Mouse (Mus musculus): ENCODE measurements at regions not wholly inside any gene's neighbourhood (a gene's known extent, or its start where the extent isn't known, plus 50 kb on each side); places are given as distances from the start of the nearest gene placed in this dataset.
A peak's percentile ranks its signal among the peaks of the same experiment; 100 is the strongest.

DNA sequence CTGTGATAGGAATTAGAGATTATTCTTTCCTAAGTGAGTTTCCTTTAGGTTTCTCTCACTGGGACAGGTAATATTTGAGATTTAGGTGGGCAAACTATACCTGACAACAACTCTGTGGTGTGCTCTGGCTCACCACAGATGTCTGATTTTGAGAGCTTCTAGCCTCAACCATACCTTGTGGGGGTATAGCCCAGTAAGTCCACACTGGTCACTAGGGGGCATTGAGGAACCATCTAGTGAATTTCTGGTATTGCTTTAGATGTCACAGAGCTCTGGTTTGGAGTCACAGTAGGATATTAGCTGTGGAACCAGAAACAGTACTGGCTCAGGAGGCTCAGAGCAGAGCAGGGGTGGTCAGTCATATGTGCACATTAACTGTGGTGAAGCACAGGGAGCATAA lies 91.5 kb upstream of the 2210010C04Rik start:
- no peak for DNase-seq (ENCODE audit: low spot score in 2 of 2)

DNA sequence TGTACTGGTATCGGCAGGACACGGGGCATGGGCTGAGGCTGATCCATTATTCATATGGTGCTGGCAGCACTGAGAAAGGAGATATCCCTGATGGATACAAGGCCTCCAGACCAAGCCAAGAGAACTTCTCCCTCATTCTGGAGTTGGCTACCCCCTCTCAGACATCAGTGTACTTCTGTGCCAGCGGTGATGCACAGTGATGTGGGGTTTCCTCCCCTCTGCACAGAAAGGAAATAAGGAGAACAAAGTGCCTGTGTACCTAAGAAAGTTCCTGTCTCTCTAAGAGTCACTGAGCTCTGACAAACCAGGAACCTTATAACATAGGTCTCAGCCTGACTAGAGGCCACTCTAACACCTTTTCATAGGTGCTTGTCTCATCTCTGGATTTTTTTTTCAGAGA lies 86.3 kb upstream of the 2210010C04Rik start:
- DNase-seq (ENCODE audit: low spot score in 2 of 2) = no peak

DNA sequence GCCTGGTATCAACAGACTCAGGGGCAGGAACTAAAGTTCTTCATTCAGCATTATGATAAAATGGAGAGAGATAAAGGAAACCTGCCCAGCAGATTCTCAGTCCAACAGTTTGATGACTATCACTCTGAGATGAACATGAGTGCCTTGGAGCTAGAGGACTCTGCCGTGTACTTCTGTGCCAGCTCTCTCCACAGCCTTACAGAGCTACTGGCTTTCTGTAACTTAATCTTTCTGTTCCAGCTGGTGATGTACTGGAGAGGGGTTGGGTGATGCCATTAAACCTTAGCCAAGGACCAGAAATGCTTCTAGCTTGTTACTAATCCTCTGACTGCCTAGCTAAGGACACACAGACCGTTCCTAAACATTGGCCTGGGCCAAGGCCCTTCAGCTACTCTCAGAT lies 83.9 kb upstream of the 2210010C04Rik start:
- no peak for DNase-seq (ENCODE audit: low spot score in 2 of 2)

DNA sequence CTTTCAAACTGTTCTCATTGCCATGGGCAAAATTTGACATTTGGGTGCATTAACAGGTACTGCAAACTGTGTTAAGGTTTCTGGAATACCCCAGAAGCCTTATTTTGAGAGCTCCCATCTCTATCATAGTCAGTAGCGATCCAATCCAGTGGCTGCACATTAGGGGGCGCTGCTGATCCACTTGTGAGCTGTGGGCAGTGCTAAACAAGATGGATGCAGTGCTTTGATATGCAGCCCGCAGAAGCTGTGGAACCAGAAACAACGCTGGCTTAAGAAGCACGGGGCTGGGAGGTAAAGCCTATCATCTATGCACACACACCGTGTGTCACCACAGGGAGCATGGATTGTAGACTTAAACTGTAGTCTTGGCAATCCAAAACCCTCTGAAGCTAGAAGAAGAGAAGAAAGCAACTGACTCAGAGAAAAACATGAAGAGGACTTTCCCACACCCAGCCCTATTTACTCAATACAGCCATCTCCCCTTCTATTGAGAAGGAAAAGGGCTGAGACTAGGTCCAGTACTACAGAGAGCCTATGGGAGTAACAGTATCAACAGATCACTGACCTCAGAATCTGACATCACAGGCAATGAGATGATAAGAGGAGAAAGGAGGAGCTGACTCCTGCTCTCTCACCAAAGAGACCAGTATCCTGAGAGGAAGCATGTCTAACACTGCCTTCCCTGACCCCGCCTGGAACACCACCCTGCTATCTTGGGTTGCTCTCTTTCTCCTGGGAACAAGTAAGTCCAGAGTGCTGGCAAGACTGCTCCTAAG lies 83.1 kb upstream of the 2210010C04Rik start:
- peak; percentile 39 to 44 for DNase-seq (ENCODE audit: low spot score in 2 of 2)

DNA sequence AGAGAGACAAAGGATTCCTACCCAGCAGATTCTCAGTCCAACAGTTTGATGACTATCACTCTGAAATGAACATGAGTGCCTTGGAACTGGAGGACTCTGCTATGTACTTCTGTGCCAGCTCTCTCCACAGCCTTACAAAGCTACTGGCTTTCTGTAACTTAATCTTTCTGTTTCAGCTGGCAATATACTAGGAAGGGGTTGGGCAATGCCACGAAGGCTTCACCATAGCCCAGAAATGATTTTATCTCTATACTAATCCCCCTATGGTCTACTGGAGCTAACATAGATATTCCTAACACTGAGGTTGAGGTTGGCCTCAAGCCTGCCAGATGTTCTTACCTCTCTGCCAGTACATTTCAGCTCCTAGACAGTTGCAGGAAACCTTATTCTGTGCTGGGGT lies 78.6 kb upstream of the 2210010C04Rik start:
- no peak for DNase-seq (ENCODE audit: low spot score in 2 of 2)

DNA sequence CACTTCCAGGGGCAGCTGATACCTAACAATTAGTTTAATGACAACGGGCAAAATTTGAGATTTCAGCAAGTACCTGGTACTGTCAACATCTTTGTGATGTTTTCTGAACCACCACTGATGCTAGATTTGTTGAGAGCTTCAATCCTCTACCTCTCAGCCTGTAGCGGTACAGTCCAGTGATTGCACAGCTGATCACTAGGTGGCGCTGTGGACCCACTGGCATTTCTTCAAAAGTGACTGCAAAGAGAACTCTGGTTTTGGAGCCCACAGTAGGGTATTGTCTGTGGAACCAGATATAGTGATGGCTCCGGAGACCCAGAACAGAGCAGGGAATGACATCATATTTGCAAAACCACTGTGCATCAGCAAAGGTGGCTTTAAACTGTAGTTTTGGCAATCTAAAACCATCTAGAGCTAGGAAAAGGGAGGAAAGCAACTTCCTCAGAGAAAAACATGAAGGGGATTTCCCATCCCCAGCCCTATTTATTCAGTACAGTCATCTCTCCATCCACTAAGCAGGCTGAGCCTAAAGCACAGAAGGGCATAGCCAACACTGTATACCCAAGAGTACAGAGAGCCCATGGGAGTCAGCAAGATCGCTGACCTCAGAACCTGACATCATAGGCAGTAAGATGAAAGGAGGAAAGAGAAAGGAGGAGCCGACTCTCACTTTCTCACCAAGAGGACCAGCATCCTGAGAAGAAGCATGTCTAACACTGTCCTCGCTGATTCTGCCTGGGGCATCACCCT lies 77.7 kb upstream of the 2210010C04Rik start:
- DNase-seq (ENCODE audit: low spot score in 2 of 2) = peak; percentile 18 to 38

DNA sequence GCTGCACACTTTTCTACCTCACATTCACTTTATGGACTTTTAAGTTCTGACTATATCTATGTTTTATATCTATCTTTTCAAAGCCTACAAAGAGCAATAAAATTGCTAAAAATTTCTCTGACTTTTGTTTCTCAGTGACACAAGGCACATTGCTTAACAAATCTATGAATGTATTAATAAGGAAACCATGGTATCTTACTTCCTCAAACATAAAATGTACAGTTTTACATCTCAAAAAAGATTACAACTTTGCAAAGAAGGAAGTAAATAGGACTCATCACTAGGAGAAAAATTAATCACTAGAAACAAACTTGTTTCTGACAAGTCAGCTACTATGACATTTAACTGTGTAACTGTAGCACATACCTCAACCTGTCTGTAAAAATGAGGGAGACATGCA lies 76.5 kb upstream of the 2210010C04Rik start:
- no peak for DNase-seq (ENCODE audit: low spot score in 2 of 2)

DNA sequence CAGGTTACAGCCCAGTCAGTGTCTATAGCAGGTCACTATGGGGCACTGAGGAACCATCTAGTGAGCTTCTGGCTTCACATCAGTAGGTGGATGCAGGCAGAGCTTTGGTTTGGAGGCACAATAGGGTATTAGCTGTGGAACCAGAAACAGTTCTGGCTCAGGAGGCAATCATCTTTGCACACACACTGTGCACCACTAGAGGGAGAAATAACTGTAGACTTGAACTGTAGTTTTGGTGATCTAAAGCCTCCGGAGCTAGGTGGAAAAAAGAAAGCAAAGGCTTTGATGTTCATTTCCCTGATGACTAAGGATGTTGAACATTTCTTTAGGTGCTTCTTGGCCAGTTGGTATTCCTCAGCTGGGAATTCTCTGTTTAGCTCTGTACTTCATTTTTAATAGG lies 73.6 kb upstream of the 2210010C04Rik start:
- no peak for DNase-seq (ENCODE audit: low spot score in 2 of 2)

DNA sequence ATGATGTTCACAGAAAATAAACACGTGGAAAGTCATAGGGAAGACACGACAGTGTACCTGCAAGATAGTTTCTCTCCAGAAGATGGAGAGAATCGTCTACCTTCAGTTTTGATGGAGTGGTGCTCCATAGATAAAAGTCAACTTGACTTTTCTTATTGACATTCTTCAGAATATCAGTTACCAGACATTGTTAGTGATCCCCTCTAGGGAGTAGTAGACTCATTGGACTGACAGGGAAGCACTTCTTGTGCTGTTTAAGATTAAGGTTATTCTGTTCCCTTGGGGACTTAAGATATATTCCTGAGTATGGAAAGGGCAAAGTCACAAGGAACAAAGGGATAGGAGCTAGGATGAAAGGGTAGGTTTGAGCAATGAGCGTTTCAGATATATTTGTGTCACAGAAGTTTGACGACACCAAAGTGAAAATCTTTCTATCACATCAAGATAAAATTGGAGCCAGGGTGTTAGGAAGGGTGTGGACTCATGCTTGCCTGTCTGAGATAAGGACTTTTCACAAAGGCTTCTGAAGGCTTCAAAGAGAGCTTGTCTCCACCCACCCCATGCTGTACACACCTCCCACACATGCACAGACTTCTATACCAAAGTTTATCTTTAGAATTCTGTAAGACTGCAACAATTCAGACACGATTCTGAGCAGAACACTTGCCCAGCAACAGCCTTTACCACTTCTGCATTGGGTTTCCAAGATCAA lies 68.5 kb upstream of the 2210010C04Rik start:
- peak; percentile 32 to 75 for DNase-seq (ENCODE audit: low spot score in 2 of 2)

DNA sequence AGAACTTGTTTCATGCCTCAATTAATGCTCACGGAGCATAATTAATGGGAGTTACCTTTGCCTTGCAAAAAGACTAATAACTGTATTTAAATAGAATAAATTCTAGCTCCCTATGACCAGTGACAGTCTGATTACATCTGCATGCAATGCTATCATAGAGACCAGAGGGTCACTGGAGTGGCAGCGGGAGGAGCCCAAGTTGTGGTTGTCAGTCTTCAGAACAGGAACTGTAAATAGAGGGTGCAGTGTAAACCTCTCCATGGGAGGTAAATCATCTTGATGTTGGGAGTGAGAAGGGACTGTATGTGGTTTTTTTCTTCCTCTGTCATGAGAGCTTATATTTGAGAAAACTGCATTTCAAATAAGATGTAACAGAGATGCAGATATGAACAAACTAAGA lies 66.7 kb upstream of the 2210010C04Rik start:
- DNase-seq (ENCODE audit: low spot score in 2 of 2) = no peak

DNA sequence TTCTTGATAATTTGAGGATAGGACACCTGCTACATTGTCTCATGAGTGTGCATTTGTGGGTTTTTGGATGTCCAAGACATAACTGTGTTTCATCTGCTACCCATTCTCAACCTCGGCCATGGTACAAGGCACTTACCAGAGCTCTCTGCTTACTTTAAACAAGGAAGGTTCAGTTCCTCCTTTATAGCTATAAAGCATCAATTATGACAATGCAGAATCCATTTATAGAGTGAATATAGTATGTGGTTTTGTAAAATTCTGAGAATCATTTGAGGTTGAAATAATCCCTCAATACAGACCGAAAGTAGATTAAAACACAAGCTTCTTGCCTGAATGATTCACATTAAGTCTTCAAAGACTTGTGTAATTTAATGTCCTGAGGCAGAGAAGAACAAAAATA lies 64.9 kb upstream of the 2210010C04Rik start:
- no peak for DNase-seq (ENCODE audit: low spot score in 2 of 2)

DNA sequence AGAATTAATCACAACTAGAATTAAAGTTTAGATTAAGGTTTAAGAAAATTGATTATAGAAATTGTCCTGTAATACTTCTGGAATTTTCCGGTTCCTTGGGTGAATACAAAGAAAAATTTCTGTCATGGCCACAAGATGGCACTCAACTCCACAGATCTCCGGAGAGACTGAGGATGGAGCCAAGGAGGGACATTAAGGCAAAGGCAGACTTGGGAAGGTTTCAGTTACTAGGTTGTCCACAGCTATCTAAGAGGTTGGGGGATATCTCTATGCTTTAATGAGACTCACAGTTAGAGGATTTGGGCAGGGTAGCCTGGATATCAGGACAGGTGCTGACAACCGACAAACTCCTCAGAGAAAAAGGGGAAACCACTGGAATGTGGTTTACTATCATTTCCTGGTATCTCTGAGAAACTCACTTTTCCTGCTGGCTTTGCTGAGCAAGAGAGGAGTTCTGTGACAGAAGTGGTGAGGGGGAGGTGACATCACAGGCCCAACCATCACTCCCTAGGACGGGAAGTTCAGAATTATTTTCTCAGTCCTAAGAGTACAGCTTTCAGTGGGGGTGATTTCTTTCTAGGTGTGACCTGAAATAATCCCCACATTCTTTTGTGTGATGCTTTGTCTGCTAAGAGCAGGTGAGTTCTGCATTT lies 56.0 kb upstream of the 2210010C04Rik start:
- peak in 1 of 2 experiments; percentile 47 for DNase-seq (ENCODE audit: low spot score in 2 of 2)
